In genomic region chr16:35139416-35139815, GRCm38 (mm10) we compare ENCODE assay signal across 17 mouse cellular contexts. TPM values are rescaled to one million over a fixed set of nuclear protein-coding genes. Genes with fewer than 3 reads are reported as not detected.
DNase-seq lines count a peak whose midpoint lies in the region; ATAC-seq and TF ChIP-seq lines count a peak whose summit lies in the region.
"Had no signal": no experiment of that assay in that cellular context is flagged by ENCODE, and none has a peak within 500 bp of the region (broad histone marks: within the 10 kb centered on the region; RNA-seq: fewer than 3 reads in every experiment).

No protein-coding gene starts in this region.

- 32% methylated on average over 6 of the region's 6 CpGs for WGBS in midbrain, postnatal 0 days

- peak; percentile 25 to 43 for DNase-seq in cerebellum, postnatal 25 days
- DNase-seq in cerebellum, postnatal 36 days = no peak
- peak; percentile 65 for DNase-seq in left cerebral cortex, postnatal 4 days
- DNase-seq in left cerebral cortex, postnatal 36 days (ENCODE audit: low spot score in 2 of 2) = no peak
- peak; percentile 51 for DNase-seq in retina, postnatal 1 day
- no peak for DNase-seq in retina, embryonic 14.5 days (ENCODE audit: low spot score)
- DNase-seq in midbrain, postnatal 0 days (ENCODE audit: low spot score) = peak; percentile 43
- DNase-seq: heart, postnatal 36 days; kidney, adult 18-20 months; layer of hippocampus, adult 9-11 months; lung, adult 18-20 months had no signal

- no peak for ATAC-seq in midbrain, postnatal 0 days (ENCODE audit: low FRiP score)
- ATAC-seq in megakaryocyte, adult 5-6 weeks (ENCODE audit: poor library complexity, severe bottlenecking) = no peak
- ATAC-seq: CD4-positive, CD25-positive, alpha-beta regulatory T cell, adult 4 months; Patski had no signal

- peaks cover 8% of the 10 kb centered on the region; the same call in 1 of the 2 replicates for H3K4me1 ChIP-seq in midbrain, postnatal 0 days (ENCODE audit: insufficient read depth, low read length)

- TF ChIP-seq CTCF in midbrain, postnatal 0 days (IDR thresholded peaks at IDR 0.05) = no peak

- no peaks in the 10 kb centered on the region for H3K27me3 ChIP-seq in midbrain, postnatal 0 days (ENCODE audit: insufficient read depth, low read length)
- H3K27me3 ChIP-seq: heart, embryonic 15.5 days; limb, embryonic 15.5 days; neural tube, embryonic 15.5 days had no signal

- H3K27ac ChIP-seq in midbrain, postnatal 0 days (ENCODE audit: low read depth, low read length) = no peak overlapping the region
- H3K27ac ChIP-seq: limb, embryonic 15.5 days; neural tube, embryonic 15.5 days had no signal

- H3K36me3 ChIP-seq in midbrain, postnatal 0 days (ENCODE audit: insufficient read depth, low read length) = no peaks in the 10 kb centered on the region
- H3K36me3 ChIP-seq: heart, embryonic 15.5 days; limb, embryonic 15.5 days; neural tube, embryonic 15.5 days had no signal

- no peaks in the 10 kb centered on the region for H3K9me3 ChIP-seq in midbrain, postnatal 0 days (ENCODE audit: low read length)
- H3K9me3 ChIP-seq: heart, embryonic 15.5 days; limb, embryonic 15.5 days; neural tube, embryonic 15.5 days had no signal

- no peak overlapping the region for H3K4me2 ChIP-seq in midbrain, postnatal 0 days (ENCODE audit: low read depth, low read length, poor library complexity, severe bottlenecking)
- H3K4me2 ChIP-seq: limb, embryonic 15.5 days had no signal

- intact Hi-C loops in left cerebral cortex, postnatal 4 days (cut with DNase I) = no loop called here
- intact Hi-C loops in left cerebral cortex, postnatal 36 days (cut with DNase I) = no loop called here

- no peak overlapping the region for H3K9ac ChIP-seq in midbrain, postnatal 0 days (replicated peaks; ENCODE audit: low read length, poor library complexity, severe bottlenecking)
- H3K9ac ChIP-seq: heart, embryonic 15.5 days; limb, embryonic 15.5 days; neural tube, embryonic 15.5 days had no signal

- H3K4me3 ChIP-seq in midbrain, postnatal 0 days (ENCODE audit: low read depth, low read length) = no peak overlapping the region
- H3K4me3 ChIP-seq: heart, embryonic 15.5 days; limb, embryonic 15.5 days; neural tube, embryonic 15.5 days had no signal

RNA-seq across cellular contexts. Expression of gene Adcy5, which starts 15.3 kb away (rescaled TPM):
- total RNA-seq in left cerebral cortex, postnatal 4 days (2021) = 10 to 100 TPM; 82.1 to 83.3 TPM
- 100 to 1,000 TPM; 123 to 144 TPM for total RNA-seq in left cerebral cortex, postnatal 36 days (2021)
- total RNA-seq in midbrain, postnatal 0 days (2014; rRNA removed) = 73.9 and 77.3 TPM in 2 replicates
- 6.9 and 7.5 TPM in 2 replicates for polyA plus RNA-seq in midbrain, postnatal 0 days (2015; fragmentation: Nextera tagmentation; extraction: Ambion mirVana)
- not detected in 2 replicates for total RNA-seq in megakaryocyte, adult 5-6 weeks (2015)
- not detected in 2 replicates for total RNA-seq in megakaryocyte, adult 5-6 weeks (2017)

Comparison
In these comparisons a context has a peak if more than half of its experiments do, and no peak if none do; other contexts are left out.
1. DNase-seq: peak in cerebellum, postnatal 25 days (2 of 2), left cerebral cortex, postnatal 4 days (single experiment), retina, postnatal 1 day (single experiment) and midbrain, postnatal 0 days (single experiment); none in cerebellum, postnatal 36 days (0 of 2), left cerebral cortex, postnatal 36 days (0 of 2) and retina, embryonic 14.5 days (single experiment).
2. RNA of gene Adcy5, which starts 15.3 kb away (total RNA-seq): 123 to 144 TPM in left cerebral cortex, postnatal 36 days, 82.1 to 83.3 TPM in left cerebral cortex, postnatal 4 days and 73.9 to 77.3 TPM in midbrain, postnatal 0 days; not detected in megakaryocyte, adult 5-6 weeks; every median in the first group is over 10 times any median in the second.